Mouse (Mus musculus) stomach, embryonic 16.5 days (tissue): ENCODE data around the gene Cryl1. TPM values are rescaled to one million over a fixed set of nuclear protein-coding genes. Genes with fewer than 3 reads are reported as not detected.

Source experiments
- ATAC-seq: fragments of 200-750 bp; cut with Nextera tagmentation; 2 replicates; pipeline ENCODE4 v1.8.0; 2017; ENCODE audit warnings: moderate number of reproducible peaks, moderate TSS enrichment; ENCODE audit not compliant: insufficient read depth, low FRiP score
- H3K27ac ChIP-seq: fragments of 300-500 bp; sonication (generic); 2 replicates; pipeline ENCODE4 v1.5.1; 2014; ENCODE audit warnings: low read length
- H3K27me3 ChIP-seq: fragments of 300-500 bp; sonication (generic); 2 replicates; pipeline ENCODE4 v1.6.1; 2014; ENCODE audit warnings: low read length, control low read depth, mixed read lengths; ENCODE audit not compliant: control insufficient read depth, insufficient read depth
- H3K36me3 ChIP-seq: fragments of 300-500 bp; sonication (generic); 2 replicates; pipeline ENCODE4 v1.6.1; 2014; ENCODE audit warnings: low read length; ENCODE audit not compliant: control insufficient read depth, insufficient read depth
- H3K4me1 ChIP-seq: fragments of 300-500 bp; sonication (generic); 2 replicates; pipeline ENCODE4 v1.6.1; 2014; ENCODE audit warnings: low read length, control low read depth, mixed read lengths; ENCODE audit not compliant: control insufficient read depth, insufficient read depth
- H3K4me2 ChIP-seq: fragments of 300-500 bp; sonication (generic); 2 replicates; pipeline ENCODE4 v1.6.1; 2014; ENCODE audit warnings: low read depth, low read length, mixed read lengths
- H3K4me3 ChIP-seq: fragments of 300-500 bp; sonication (generic); replicated peaks from 2 replicates; pipeline ENCODE4 v1.5.1; 2014; ENCODE audit warnings: mild to moderate bottlenecking, low read length
- H3K9ac ChIP-seq: fragments of 300-500 bp; sonication (generic); 2 replicates; pipeline ENCODE4 v1.6.1; 2014; ENCODE audit warnings: low read length
- H3K9me3 ChIP-seq: fragments of 300-500 bp; sonication (generic); replicated peaks from 2 replicates; pipeline ENCODE4 v1.6.1; 2016; ENCODE audit warnings: low read length, control low read depth; ENCODE audit not compliant: control insufficient read depth
- WGBS: fragments of 180-500 bp; shearing (Covaris S2); extraction: QIAGEN DNeasy Blood & Tissue Kit; methylation state at CpG from one replicate; pipeline ENCODE4 v1.1.7; 2014; 5-methylcytosine and 5-hydroxymethylcytosine counted together
- polyA plus RNA-seq: library from polyadenylated mRNA; unstranded; fragments of >200 nt; fragmentation: Nextera tagmentation; extraction: Ambion mirVana; gene quantifications from 2 replicates; pipeline ENCODE4 v1.2.1, GENCODE M21; 2015

The Cryl1 gene
- polyA plus RNA-seq, 1 experiment from 2014 or later = 41.0 TPM

GRCm38 (mm10) chr14:57385667-57386066 is 12.7 kb downstream of the Cryl1 start:
- H3K36me3 ChIP-seq = no peaks in the 10 kb centered on the region
- no peak overlapping the region for H3K4me2 ChIP-seq
- 55% methylated on average over 5 of the region's 5 CpGs for WGBS
- peaks cover 6% of the 10 kb centered on the region; the same call in 1 of the 2 replicates for H3K4me1 ChIP-seq
- H3K9me3 ChIP-seq = no peaks in the 10 kb centered on the region
- ATAC-seq = no peak
- H3K9ac ChIP-seq = no peak overlapping the region
- no peaks in the 10 kb centered on the region for H3K27me3 ChIP-seq
- no peak overlapping the region for H3K27ac ChIP-seq
- H3K4me3 ChIP-seq = no peak overlapping the region

DNA sequence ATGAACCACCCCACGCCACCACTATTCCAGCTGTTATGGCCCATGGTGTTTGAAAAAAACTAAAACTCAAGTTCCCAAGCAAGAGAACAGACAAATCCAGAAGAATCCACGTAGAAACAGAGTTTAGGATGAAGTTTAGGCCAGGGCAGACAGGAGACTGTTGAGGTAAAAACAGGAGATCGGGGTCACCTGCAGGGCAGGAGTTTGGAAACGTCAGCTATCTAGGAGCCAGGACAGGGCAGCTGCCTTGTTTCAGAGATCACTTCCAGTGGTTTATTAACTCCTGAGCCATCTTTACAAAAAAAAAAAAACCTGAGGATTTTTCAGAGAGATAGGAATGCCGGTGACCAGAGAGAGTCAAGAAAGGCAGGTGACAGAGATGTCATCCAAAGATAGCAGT is 20.8 kb downstream of the Cryl1 start:
- WGBS = 71% methylated on average over 5 of the region's 5 CpGs
- H3K9me3 ChIP-seq = no peaks in the 10 kb centered on the region
- no peak for ATAC-seq
- no peak overlapping the region for H3K4me2 ChIP-seq
- H3K9ac ChIP-seq = no peak overlapping the region
- H3K27me3 ChIP-seq = no peaks in the 10 kb centered on the region
- H3K4me1 ChIP-seq = no peaks in the 10 kb centered on the region
- H3K36me3 ChIP-seq = no peaks in the 10 kb centered on the region
- no peak overlapping the region for H3K4me3 ChIP-seq
- H3K27ac ChIP-seq = no peak overlapping the region

GRCm38 (mm10) chr14:57376956-57377355 is 21.4 kb downstream of the Cryl1 start:
- Histone ChIP-seq H3K9ac (no peak overlapping the region), H3K4me3 (no peak overlapping the region), H3K4me2 (no peak overlapping the region), H3K27me3 (no peaks in the 10 kb centered on the region), H3K27ac (no peak overlapping the region), H3K36me3 (no peaks in the 10 kb centered on the region), H3K9me3 (no peaks in the 10 kb centered on the region), H3K4me1 (no peaks in the 10 kb centered on the region)
- no peak for ATAC-seq
- 75% methylated on average over 9 of the region's 9 CpGs for WGBS

- Histone ChIP-seq H3K27me3 (no peaks in the 10 kb centered on the region), H3K27ac (no peak overlapping the region), H3K4me1 (no peaks in the 10 kb centered on the region), H3K4me3 (no peak overlapping the region), H3K36me3 (no peaks in the 10 kb centered on the region), H3K9me3 (no peaks in the 10 kb centered on the region), H3K9ac (no peak overlapping the region), H3K4me2 (no peak overlapping the region)
- no peak for ATAC-seq
- 68% methylated on average over 8 of the region's 8 CpGs for WGBS
Observed at GRCm38 (mm10) chr14:57376016-57376415, 22.3 kb downstream of the Cryl1 start.

DNA sequence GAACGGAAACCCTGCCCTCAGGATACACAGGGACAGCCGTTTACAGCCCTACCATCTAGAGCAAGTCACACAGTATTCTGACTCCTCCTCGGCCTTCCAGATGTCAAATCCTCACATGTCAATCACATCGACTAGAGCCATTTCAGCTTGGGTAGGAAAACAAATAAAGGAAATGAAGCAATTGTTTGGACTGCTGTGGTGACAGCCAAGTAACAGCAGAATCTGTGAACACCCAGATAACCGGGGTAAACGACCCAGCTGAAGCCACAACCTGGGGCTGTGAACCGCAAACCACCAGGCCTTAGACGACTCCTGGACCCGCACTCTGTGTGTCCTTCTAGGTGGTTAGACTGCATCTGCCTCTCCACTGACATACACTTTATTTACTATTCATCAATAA is 23.1 kb downstream of the Cryl1 start:
- 72% methylated on average over 9 of the region's 9 CpGs for WGBS
- Histone ChIP-seq H3K4me3 (no peak overlapping the region), H3K36me3 (no peaks in the 10 kb centered on the region), H3K27ac (no peak overlapping the region), H3K9me3 (no peaks in the 10 kb centered on the region), H3K9ac (no peak overlapping the region), H3K4me1 (no peaks in the 10 kb centered on the region), H3K4me2 (no peak overlapping the region), H3K27me3 (no peaks in the 10 kb centered on the region)
- no peak for ATAC-seq

DNA sequence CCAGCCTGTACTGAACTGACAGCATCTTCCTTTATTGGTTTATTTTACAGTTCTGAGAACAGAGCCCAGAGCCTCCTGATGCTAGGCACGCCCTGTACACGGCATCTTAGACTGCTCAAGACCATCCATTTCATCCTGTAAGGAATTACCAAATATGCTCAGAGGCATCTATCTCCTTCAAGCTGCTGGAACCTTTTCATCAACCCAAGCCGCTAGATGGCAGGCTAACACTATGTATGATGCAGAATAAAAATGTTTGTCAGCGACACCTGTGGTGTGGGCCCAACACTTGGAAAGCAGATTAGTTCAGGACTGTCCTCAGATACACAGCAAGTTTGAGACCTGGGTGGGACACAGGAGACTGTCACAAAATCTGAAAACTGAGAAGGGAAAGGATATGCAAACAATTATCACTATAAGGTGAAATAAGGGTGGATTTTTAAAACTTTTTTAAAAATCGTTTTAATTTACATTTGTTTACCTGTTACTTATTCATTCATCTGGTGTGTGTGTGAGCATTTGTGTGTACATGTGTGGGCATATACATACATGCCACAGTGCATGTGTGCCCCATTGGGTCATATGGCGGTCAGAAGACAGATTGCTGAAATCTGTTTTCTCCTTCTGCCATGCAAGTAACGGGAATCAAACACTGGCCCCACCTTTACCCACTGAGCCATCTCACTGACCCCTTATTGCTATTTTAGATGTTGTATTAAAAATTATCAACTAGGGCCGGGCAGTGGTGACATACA is 25.8 kb downstream of the Cryl1 start:
- Histone ChIP-seq H3K27me3 (no peaks in the 10 kb centered on the region), H3K9ac (no peak overlapping the region), H3K27ac (no peak overlapping the region), H3K36me3 (no peaks in the 10 kb centered on the region), H3K4me1 (no peaks in the 10 kb centered on the region), H3K9me3 (no peaks in the 10 kb centered on the region), H3K4me2 (no peak overlapping the region), H3K4me3 (no peak overlapping the region)
- 43% methylated on average over 8 of the region's 8 CpGs for WGBS
- ATAC-seq = 0 out of 2 replicates have a peak, but pooled peaks have one; percentile 35

DNA sequence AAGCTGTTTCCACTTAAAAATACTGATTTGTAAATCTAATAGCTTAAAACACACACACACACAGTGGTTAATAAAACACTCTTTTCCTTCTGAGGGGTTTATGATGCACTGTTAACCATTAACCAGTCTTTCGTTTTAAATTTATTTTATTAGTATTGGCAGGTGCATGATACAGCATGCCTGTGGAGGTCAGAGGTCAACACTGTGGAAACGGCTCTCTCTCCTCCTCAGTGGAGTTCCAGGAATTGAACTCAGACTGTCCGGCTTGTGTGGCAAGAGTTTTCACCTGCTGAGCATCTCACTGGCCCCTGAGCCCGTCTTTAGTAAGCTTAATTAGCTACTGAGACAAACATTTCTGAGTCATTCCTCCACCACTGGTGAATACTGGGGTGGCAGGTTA is 31.0 kb downstream of the Cryl1 start:
- Histone ChIP-seq H3K4me3 (no peak overlapping the region), H3K27ac (no peak overlapping the region), H3K9ac (no peak overlapping the region), H3K4me2 (no peak overlapping the region), H3K4me1 (no peaks in the 10 kb centered on the region), H3K9me3 (no peaks in the 10 kb centered on the region), H3K27me3 (no peaks in the 10 kb centered on the region), H3K36me3 (no peaks in the 10 kb centered on the region)
- ATAC-seq = no peak
- 37% methylated on average over 4 of the region's 4 CpGs for WGBS

GRCm38 (mm10) chr14:57366724-57367123 is 31.6 kb downstream of the Cryl1 start:
- H3K9me3 ChIP-seq = no peaks in the 10 kb centered on the region
- no peaks in the 10 kb centered on the region for H3K4me1 ChIP-seq
- WGBS = 58% methylated on average over 5 of the region's 5 CpGs
- no peaks in the 10 kb centered on the region for H3K36me3 ChIP-seq
- no peak for ATAC-seq
- H3K27me3 ChIP-seq = no peaks in the 10 kb centered on the region
- H3K27ac ChIP-seq = no peak overlapping the region
- H3K4me3 ChIP-seq = no peak overlapping the region
- H3K9ac ChIP-seq = no peak overlapping the region
- H3K4me2 ChIP-seq = no peak overlapping the region

DNA sequence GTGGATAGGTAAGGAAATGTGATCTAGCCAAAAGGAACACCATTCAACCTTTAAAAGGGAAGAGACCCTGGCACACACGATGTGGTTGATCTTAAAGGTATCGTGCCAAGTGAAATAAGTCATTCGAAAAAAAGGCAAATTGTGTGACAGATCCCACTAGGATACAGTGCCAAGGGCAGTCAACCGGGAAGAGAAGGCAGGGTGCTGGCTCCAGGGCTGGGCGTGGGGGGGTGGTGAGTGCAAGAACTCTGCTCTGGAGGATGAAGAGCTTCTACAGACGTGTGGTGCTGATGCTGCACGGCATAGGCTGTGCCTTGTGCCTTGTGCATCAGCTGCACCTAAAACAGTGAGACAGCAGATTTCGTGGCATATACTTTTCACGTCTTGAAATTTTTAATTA is 33.0 kb downstream of the Cryl1 start:
- no peak for ATAC-seq
- no peaks in the 10 kb centered on the region for H3K36me3 ChIP-seq
- H3K4me1 ChIP-seq = no peaks in the 10 kb centered on the region
- 83% methylated on average over 9 of the region's 9 CpGs for WGBS
- H3K9ac ChIP-seq = no peak overlapping the region
- no peak overlapping the region for H3K4me3 ChIP-seq
- H3K4me2 ChIP-seq = no peak overlapping the region
- H3K9me3 ChIP-seq = no peaks in the 10 kb centered on the region
- no peak overlapping the region for H3K27ac ChIP-seq
- no peaks in the 10 kb centered on the region for H3K27me3 ChIP-seq
